Mouse (Mus musculus) olfactory bulb, adult 2 months (tissue): ENCODE data around the gene Rassf4.

Experiments
- CTCF ChIP-seq: fragments of 200-500 bp; IDR thresholded peaks from 2 replicates; pipeline ENCODE4 v1.5.1; 2012; ENCODE audit warnings: low read depth, mild to moderate bottlenecking, low read length, moderate library complexity; ENCODE audit not compliant: insufficient read depth
- POLR2A ChIP-seq: fragments of 200-500 bp; IDR thresholded peaks from 2 replicates; pipeline ENCODE4 v1.6.1; 2012; ENCODE audit warnings: mild to moderate bottlenecking, low read depth, low read length, moderate library complexity; ENCODE audit not compliant: insufficient read depth

DNA sequence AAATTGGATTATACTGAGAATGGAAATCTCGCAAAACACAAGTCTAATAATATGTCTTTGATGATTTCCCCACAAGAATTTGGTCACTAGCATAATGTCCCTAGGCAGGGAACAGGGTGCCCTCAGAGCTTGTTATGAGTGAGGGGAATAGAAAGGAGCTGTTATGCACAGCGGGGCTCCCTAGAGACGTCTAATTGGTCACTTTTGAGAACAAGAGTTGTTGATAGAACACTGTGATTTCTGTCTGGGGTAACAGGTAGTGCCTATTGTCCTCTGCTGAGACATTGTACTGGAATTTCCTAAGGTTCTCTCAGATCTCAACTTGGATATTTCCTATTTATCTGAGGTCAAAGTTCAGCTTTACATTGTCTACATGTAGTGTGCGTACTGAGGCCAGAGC lies 89.7 kb downstream of the Rassf4 start, which contains the start of gene Olfr215:
- no peak for TF ChIP-seq CTCF
- TF ChIP-seq POLR2A = no peak
